12 mouse cellular contexts compared by ENCODE assay signal in the genomic region with DNA sequence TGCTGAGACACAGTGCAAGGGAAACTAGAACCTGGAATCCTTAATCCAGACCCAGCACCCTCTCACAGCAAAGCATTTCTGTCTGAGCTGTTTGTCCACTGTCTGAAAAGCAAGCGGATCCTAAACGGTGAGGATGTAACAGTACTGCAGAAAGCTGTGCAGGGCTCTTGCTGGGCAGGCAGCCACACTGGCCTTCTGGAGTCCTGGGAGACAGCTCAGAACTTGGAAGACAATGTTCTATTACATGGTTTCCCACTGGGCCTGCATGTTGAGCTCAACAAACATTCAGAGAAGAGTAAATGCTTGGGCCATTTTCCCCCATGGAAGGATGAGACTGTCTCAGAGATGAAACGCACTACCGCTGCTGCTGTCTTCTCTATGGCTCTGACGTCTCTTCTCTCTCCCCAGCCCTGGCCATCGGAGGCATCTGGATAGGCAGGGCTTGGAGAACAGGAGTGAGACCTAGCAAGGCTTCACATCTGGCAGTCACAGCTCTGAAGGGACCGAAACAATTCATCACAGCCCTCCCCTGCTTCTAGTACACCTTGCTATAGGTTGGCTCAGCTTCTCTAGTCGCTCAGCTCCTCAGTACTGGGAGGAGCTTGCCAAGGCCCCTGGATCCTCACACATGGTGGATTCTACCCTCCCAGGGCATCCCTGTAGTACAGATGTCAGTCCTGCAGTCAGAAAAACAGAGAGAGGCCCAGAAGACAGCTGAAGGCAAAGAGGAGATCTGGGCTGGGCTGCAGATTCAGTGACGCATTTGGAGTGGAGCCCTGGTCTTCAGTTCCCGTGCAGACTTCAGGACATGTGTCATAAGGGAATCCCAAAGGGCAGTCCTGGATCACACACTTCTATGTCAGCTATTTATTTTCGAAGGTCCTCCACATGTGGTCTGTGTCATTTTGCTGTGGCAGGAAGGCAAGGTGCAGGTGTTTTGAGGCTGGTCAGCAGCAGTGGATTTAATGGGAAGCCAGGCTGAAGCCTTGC.
DNase-seq lines count a peak whose midpoint lies in the region; ATAC-seq and TF ChIP-seq lines count a peak whose summit lies in the region.
"Had no signal": no experiment of that assay in that cellular context is flagged by ENCODE, and none has a peak within 500 bp of the region (broad histone marks: within the 10 kb centered on the region; RNA-seq: fewer than 3 reads in every experiment).

No protein-coding gene starts in this region.

- ATAC-seq in forebrain, embryonic 15.5 days (replicated peaks): no peak
- ATAC-seq in forebrain, embryonic 13.5 days: no peak
- ATAC-seq: Patski had no signal

- H3K27me3 ChIP-seq in forebrain, embryonic 15.5 days: no peaks in the 10 kb centered on the region
- H3K27me3 ChIP-seq in forebrain, embryonic 13.5 days: no peaks in the 10 kb centered on the region
- H3K27me3 ChIP-seq in kidney, adult 2 months (replicated peaks; ENCODE audit: control insufficient read depth, insufficient read depth, low read length): no peaks in the 10 kb centered on the region

- 77% methylated on average over 11 of the region's 11 CpGs for WGBS in forebrain, embryonic 15.5 days
- 81% methylated on average over 11 of the region's 11 CpGs for WGBS in forebrain, embryonic 13.5 days
- 81% methylated on average over 11 of the region's 11 CpGs for WGBS in kidney, adult 2 months

- intact Hi-C loops in heart, postnatal 36 days (cut with DNase I): no loop called here
- intact Hi-C loops in left cerebral cortex, postnatal 4 days (cut with DNase I): no loop called here

- H3K36me3 ChIP-seq in forebrain, embryonic 15.5 days: no peaks in the 10 kb centered on the region
- H3K36me3 ChIP-seq in forebrain, embryonic 13.5 days (ENCODE audit: poor library complexity, severe bottlenecking): no peaks in the 10 kb centered on the region
- H3K36me3 ChIP-seq in kidney, adult 2 months (ENCODE audit: control insufficient read depth, insufficient read depth, low read length): no peaks in the 10 kb centered on the region
- H3K36me3 ChIP-seq: heart, embryonic 13.5 days had no signal

- H3K4me1 ChIP-seq in forebrain, embryonic 15.5 days: peaks cover 9% of the 10 kb centered on the region
- H3K4me1 ChIP-seq in forebrain, embryonic 13.5 days: peaks cover 19% of the 10 kb centered on the region
- no peaks in the 10 kb centered on the region for H3K4me1 ChIP-seq in kidney, adult 2 months (ENCODE audit: control insufficient read depth, insufficient read depth, low read length)
- H3K4me1 ChIP-seq: heart, embryonic 13.5 days had no signal

- H3K4me3 ChIP-seq in forebrain, embryonic 15.5 days: no peak overlapping the region
- H3K4me3 ChIP-seq in forebrain, embryonic 13.5 days: no peak overlapping the region
- H3K4me3 ChIP-seq in kidney, adult 2 months (ENCODE audit: insufficient read depth, low read depth, low read length): no peak overlapping the region
- H3K4me3 ChIP-seq: heart, embryonic 13.5 days had no signal

- peak; percentile 89 for DNase-seq in gastrocnemius, adult 18-20 months (ENCODE audit: low spot score)
- DNase-seq in heart, postnatal 36 days: peak; percentile 56 to 64
- DNase-seq in left cerebral cortex, postnatal 4 days: peak; percentile 48
- no peak for DNase-seq in thymus, postnatal 14 days
- no peak for DNase-seq in kidney, adult 2 months
- DNase-seq in kidney, adult 18-20 months: no peak
- DNase-seq: lung, postnatal 14 days had no signal

- no peak for TF ChIP-seq CTCF in kidney, adult 2 months (conservative IDR thresholded peaks at IDR 0.05; ENCODE audit: insufficient read depth, insufficient read length, low read depth, low read length)

- 0 out of 2 replicates have a peak overlapping the region, but pooled peaks have one; percentile 7 for H3K27ac ChIP-seq in forebrain, embryonic 15.5 days (replicated peaks)
- no peak overlapping the region for H3K27ac ChIP-seq in forebrain, embryonic 13.5 days
- no peak overlapping the region for H3K27ac ChIP-seq in kidney, adult 2 months (ENCODE audit: insufficient read depth, low read depth, low read length)
- H3K27ac ChIP-seq: heart, embryonic 13.5 days; stomach, postnatal 0 days had no signal

- no peak overlapping the region for H3K9ac ChIP-seq in forebrain, embryonic 15.5 days (replicated peaks)
- H3K9ac ChIP-seq in forebrain, embryonic 13.5 days: no peak overlapping the region
- H3K9ac ChIP-seq: heart, embryonic 13.5 days had no signal

- no peak for TF ChIP-seq POLR2A in kidney, adult 2 months (IDR thresholded peaks at IDR 0.05; ENCODE audit: low read depth, low read length)

- no peaks in the 10 kb centered on the region for H3K9me3 ChIP-seq in forebrain, embryonic 15.5 days
- peaks cover 4% of the 10 kb centered on the region; the same call in 1 of the 2 replicates for H3K9me3 ChIP-seq in forebrain, embryonic 13.5 days (replicated peaks)
- H3K9me3 ChIP-seq: heart, embryonic 13.5 days had no signal

- H3K4me2 ChIP-seq in forebrain, embryonic 15.5 days (replicated peaks): no peak overlapping the region
- no peak overlapping the region for H3K4me2 ChIP-seq in forebrain, embryonic 13.5 days
- H3K4me2 ChIP-seq: heart, embryonic 13.5 days had no signal

Comparison
In these comparisons a context has a peak if more than half of its experiments do, and no peak if none do; other contexts are left out.
1. DNase-seq: peak in gastrocnemius, adult 18-20 months (single experiment), heart, postnatal 36 days (2 of 2) and left cerebral cortex, postnatal 4 days (single experiment); none in thymus, postnatal 14 days (single experiment), kidney, adult 2 months (single experiment) and kidney, adult 18-20 months (single experiment).